Mouse (Mus musculus) embryonic facial prominence, embryonic 12.5 days (tissue): Measurements from ENCODE around the gene Il5ra. TPM values are rescaled to one million over a fixed set of nuclear protein-coding genes. Genes with fewer than 3 reads are reported as not detected.

Source experiments
- ATAC-seq: fragments of 200-750 bp; cut with Nextera tagmentation; 2 replicates; pipeline ENCODE4 v1.8.0; 2017; ENCODE audit not compliant: insufficient number of reproducible peaks, insufficient read depth, low FRiP score, low TSS enrichment
- H3K27ac ChIP-seq: fragments of 300-500 bp; sonication (generic); 2 replicates; pipeline ENCODE4 v1.5.1; 2016; ENCODE audit warnings: mild to moderate bottlenecking
- H3K27me3 ChIP-seq: fragments of 300-500 bp; sonication (generic); 2 replicates; pipeline ENCODE4 v1.6.1; 2016; ENCODE audit warnings: mild to moderate bottlenecking, moderate library complexity
- H3K36me3 ChIP-seq: fragments of 300-500 bp; sonication (generic); 2 replicates; pipeline ENCODE4 v1.6.1; 2016; ENCODE audit warnings: mild to moderate bottlenecking
- H3K4me1 ChIP-seq: fragments of 300-500 bp; sonication (generic); 2 replicates; pipeline ENCODE4 v1.6.1; 2016
- H3K4me2 ChIP-seq: fragments of 300-500 bp; sonication (generic); replicated peaks from 2 replicates; pipeline ENCODE4 v1.6.1; 2016; ENCODE audit warnings: mild to moderate bottlenecking, moderate library complexity
- H3K4me3 ChIP-seq: fragments of 300-500 bp; sonication (generic); 2 replicates; pipeline ENCODE4 v1.5.1; 2016; ENCODE audit warnings: mild to moderate bottlenecking
- H3K9ac ChIP-seq: fragments of 300-500 bp; sonication (generic); 2 replicates; pipeline ENCODE4 v1.6.1; 2016; ENCODE audit warnings: mild to moderate bottlenecking, moderate library complexity
- H3K9me3 ChIP-seq: fragments of 300-500 bp; sonication (generic); 2 replicates; pipeline ENCODE4 v1.6.1; 2016; ENCODE audit warnings: mild to moderate bottlenecking, moderate library complexity
- WGBS: fragments of 180-500 bp; shearing (Covaris S2); methylation state at CpG from one replicate; pipeline ENCODE4 v1.1.7; 2016; 5-methylcytosine and 5-hydroxymethylcytosine counted together
- polyA plus RNA-seq: library from polyadenylated mRNA; unstranded; fragments of >200 nt; fragmentation: Nextera tagmentation; extraction: Ambion mirVana; gene quantifications from 2 replicates; pipeline ENCODE4 v1.2.1, GENCODE M21; 2016

Il5ra gene
- polyA plus RNA-seq, 1 experiment from 2014 or later: not detected

GRCm38 (mm10) chr6:106729682-106730314, 19.0 kb downstream of the Il5ra start:
- Histone ChIP-seq H3K27ac (no peak overlapping the region), H3K27me3 (no peaks in the 10 kb centered on the region), H3K36me3 (no peaks in the 10 kb centered on the region), H3K9me3 (no peaks in the 10 kb centered on the region), H3K4me3 (no peak overlapping the region), H3K4me1 (no peaks in the 10 kb centered on the region), H3K9ac (no peak overlapping the region), H3K4me2 (no peak overlapping the region)
- ATAC-seq: no peak
- 85% methylated on average over 4 of the region's 4 CpGs for WGBS

GRCm38 (mm10) chr6:106727703-106728102, 21.1 kb downstream of the Il5ra start:
- 80% methylated on average over 1 of the region's 1 CpGs for WGBS

GRCm38 (mm10) chr6:106726078-106726477, 22.8 kb downstream of the Il5ra start:
- no peak overlapping the region for H3K27ac ChIP-seq
- 86% methylated on average over 6 of the region's 6 CpGs for WGBS
- no peaks in the 10 kb centered on the region for H3K36me3 ChIP-seq
- no peak for ATAC-seq
- no peaks in the 10 kb centered on the region for H3K4me1 ChIP-seq
- H3K9ac ChIP-seq: no peak overlapping the region
- no peak overlapping the region for H3K4me2 ChIP-seq
- H3K9me3 ChIP-seq: no peaks in the 10 kb centered on the region
- no peaks in the 10 kb centered on the region for H3K27me3 ChIP-seq
- H3K4me3 ChIP-seq: no peak overlapping the region

More at GRCm38 (mm10) chr6:106727703-106728102, 21.1 kb downstream of the Il5ra start:
- Histone ChIP-seq H3K36me3 (no peaks in the 10 kb centered on the region), H3K27ac (no peak overlapping the region), H3K27me3 (no peaks in the 10 kb centered on the region), H3K4me2 (no peak overlapping the region), H3K9ac (no peak overlapping the region), H3K9me3 (no peaks in the 10 kb centered on the region), H3K4me1 (no peaks in the 10 kb centered on the region), H3K4me3 (no peak overlapping the region)
- no peak for ATAC-seq

- Histone ChIP-seq H3K9ac (no peak overlapping the region), H3K4me3 (no peak overlapping the region), H3K27me3 (no peaks in the 10 kb centered on the region), H3K9me3 (no peaks in the 10 kb centered on the region), H3K4me2 (no peak overlapping the region), H3K36me3 (no peaks in the 10 kb centered on the region), H3K27ac (no peak overlapping the region), H3K4me1 (no peaks in the 10 kb centered on the region)
- 82% methylated on average over 4 of the region's 4 CpGs for WGBS
- ATAC-seq: no peak
Measured at GRCm38 (mm10) chr6:106725642-106726041, 23.2 kb downstream of the Il5ra start.

- WGBS: 47% methylated on average over 3 of the region's 3 CpGs
- no peaks in the 10 kb centered on the region for H3K9me3 ChIP-seq
- H3K27me3 ChIP-seq: no peaks in the 10 kb centered on the region
- no peak overlapping the region for H3K9ac ChIP-seq
- no peak overlapping the region for H3K4me2 ChIP-seq
- H3K4me1 ChIP-seq: no peaks in the 10 kb centered on the region
- H3K27ac ChIP-seq: no peak overlapping the region
- no peak overlapping the region for H3K4me3 ChIP-seq
- H3K36me3 ChIP-seq: no peaks in the 10 kb centered on the region
- no peak for ATAC-seq
Measured at GRCm38 (mm10) chr6:106705506-106706035, 43.3 kb downstream of the Il5ra start.

- H3K27ac ChIP-seq: no peak overlapping the region
- no peak overlapping the region for H3K4me2 ChIP-seq
- no peak for ATAC-seq
- no peaks in the 10 kb centered on the region for H3K27me3 ChIP-seq
- WGBS: 67% methylated on average over 3 of the region's 3 CpGs
- no peak overlapping the region for H3K4me3 ChIP-seq
- no peak overlapping the region for H3K9ac ChIP-seq
- H3K36me3 ChIP-seq: no peaks in the 10 kb centered on the region
- no peaks in the 10 kb centered on the region for H3K9me3 ChIP-seq
- H3K4me1 ChIP-seq: no peaks in the 10 kb centered on the region
Measured at GRCm38 (mm10) chr6:106701931-106702330, 46.9 kb downstream of the Il5ra start.

- no peak overlapping the region for H3K4me3 ChIP-seq
- H3K9me3 ChIP-seq: no peaks in the 10 kb centered on the region
- no peak for ATAC-seq
- 65% methylated on average over 8 of the region's 8 CpGs for WGBS
- H3K4me1 ChIP-seq: no peaks in the 10 kb centered on the region
- no peak overlapping the region for H3K9ac ChIP-seq
- no peak overlapping the region for H3K4me2 ChIP-seq
- H3K27me3 ChIP-seq: no peaks in the 10 kb centered on the region
- H3K36me3 ChIP-seq: no peaks in the 10 kb centered on the region
- H3K27ac ChIP-seq: no peak overlapping the region
Measured at GRCm38 (mm10) chr6:106675581-106675980, 73.3 kb downstream of the Il5ra start.

GRCm38 (mm10) chr6:106663780-106664651, 84.8 kb downstream of the Il5ra start:
- no peak for ATAC-seq
- no peaks in the 10 kb centered on the region for H3K9me3 ChIP-seq
- no peak overlapping the region for H3K9ac ChIP-seq
- no peaks in the 10 kb centered on the region for H3K36me3 ChIP-seq
- no peak overlapping the region for H3K27ac ChIP-seq
- H3K4me2 ChIP-seq: no peak overlapping the region
- H3K27me3 ChIP-seq: no peaks in the 10 kb centered on the region
- H3K4me1 ChIP-seq: no peaks in the 10 kb centered on the region
- 37% methylated on average over 6 of the region's 6 CpGs for WGBS
- H3K4me3 ChIP-seq: no peak overlapping the region

Other genes with a start within 250 kb of the Il5ra start
- 59.6 and 69.3 TPM in 2 replicates for gene Trnt1, start 20.1 kb upstream of the Il5ra start, polyA plus RNA-seq
- 47.7 and 47.9 TPM in 2 replicates for gene Crbn, start 51.0 kb upstream of the Il5ra start, polyA plus RNA-seq